Mouse (Mus musculus) brain, embryonic 14.5 days (tissue): ENCODE data around the gene Crtc2.

Source experiments
- CTCF ChIP-seq: fragments of 200-500 bp; IDR thresholded peaks from 2 replicates; pipeline ENCODE4 v1.5.1; 2012; ENCODE audit warnings: inconsistent platforms, mild to moderate bottlenecking, moderate library complexity, borderline replicate concordance; ENCODE audit not compliant: insufficient read depth, insufficient read length; ENCODE audit errors: extremely low read depth
- POLR2A ChIP-seq: fragments of 200-500 bp; IDR thresholded peaks from 2 replicates; pipeline ENCODE4 v1.6.1; 2012; ENCODE audit warnings: mild to moderate bottlenecking, inconsistent platforms, borderline replicate concordance; ENCODE audit not compliant: poor library complexity, insufficient read depth, insufficient read length, severe bottlenecking; ENCODE audit errors: extremely low read depth

DNA sequence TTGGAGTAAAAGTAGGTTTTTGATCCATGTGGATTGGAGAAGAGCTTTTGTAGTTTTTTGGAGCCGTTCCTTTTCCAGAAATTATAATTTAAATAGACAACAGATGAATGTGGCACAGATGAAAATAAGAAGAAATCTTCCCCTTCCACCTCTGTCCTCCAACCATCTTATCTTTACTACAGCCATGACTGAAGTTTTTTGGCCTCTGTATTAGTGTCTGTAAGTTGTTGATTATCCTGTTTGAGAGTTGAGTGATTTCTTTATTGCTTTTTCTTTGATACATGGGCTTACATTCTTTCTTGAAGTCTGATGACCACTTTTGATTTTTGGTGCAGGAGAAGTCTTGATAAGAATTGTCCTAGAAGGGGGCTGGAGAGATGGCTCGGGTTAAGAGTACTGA, 40.7 kb downstream of the Crtc2 start:
- no peak for TF ChIP-seq CTCF
- no peak for TF ChIP-seq POLR2A
